Mouse (Mus musculus) MEL (cell line): ENCODE data around the gene Myl6b. TPM values are rescaled to one million over a fixed set of nuclear protein-coding genes. Genes with fewer than 3 reads are reported as not detected.

Experiments
- DNase-seq: peaks from one replicate; pipeline ENCODE4 v3.0.0; 2011; ENCODE audit warnings: low read depth, low spot score
- H3K27ac ChIP-seq: 2 replicates; pipeline ENCODE4 v1.5.1; 2012; ENCODE audit warnings: low read depth, mild to moderate bottlenecking, control low read depth, low read length, moderate library complexity; ENCODE audit not compliant: control insufficient read depth
- H3K27me3 ChIP-seq, 2 experiments: fragments of 150-350 bp in 1 of 2; sonication (generic) in 1 of 2; 2 replicates each; pipeline ENCODE4 v1.6.1; 2012; ENCODE audit warnings: low read length in 2 of 2, mild to moderate bottlenecking in 2 of 2, improper control_type of control experiment in 1 of 2, moderate library complexity in 1 of 2; ENCODE audit not compliant: insufficient read depth in 2 of 2, control insufficient read depth in 1 of 2
- H3K36me3 ChIP-seq, 2 experiments: 2 replicates each; pipeline ENCODE4 v1.6.1; 2012 to 2014; ENCODE audit warnings: low read length in 2 of 2, improper control_type of control experiment in 1 of 2, inconsistent platforms in 1 of 2, mild to moderate bottlenecking in 1 of 2; ENCODE audit not compliant: insufficient read depth in 2 of 2, control insufficient read depth in 1 of 2
- H3K4me1 ChIP-seq, 2 experiments: fragments of 150-350 bp in 1 of 2; sonication (generic) in 1 of 2; 2 replicates each; pipeline ENCODE4 v1.6.1; 2012; ENCODE audit warnings: low read length in 2 of 2, improper control_type of control experiment in 1 of 2, mild to moderate bottlenecking in 1 of 2; ENCODE audit not compliant: insufficient read depth in 2 of 2, control insufficient read depth in 1 of 2
- H3K4me3 ChIP-seq, 2 experiments: fragments of 150-350 bp in 1 of 2; sonication (generic) in 1 of 2; 2 replicates each; pipeline ENCODE4 v1.5.1; 2012; ENCODE audit warnings: low read depth in 2 of 2, low read length in 2 of 2, mild to moderate bottlenecking in 2 of 2, moderate library complexity in 2 of 2, control low read depth in 1 of 2, improper control_type of control experiment in 1 of 2; ENCODE audit not compliant: control insufficient read depth in 1 of 2, insufficient read depth in 1 of 2
- H3K79me2 ChIP-seq: 2 replicates; pipeline ENCODE4 v1.6.1; 2012; ENCODE audit warnings: mild to moderate bottlenecking, low read length, moderate library complexity; ENCODE audit not compliant: control insufficient read depth, poor library complexity, insufficient read depth
- H3K9ac ChIP-seq: 2 replicates; pipeline ENCODE4 v1.6.1; 2012; ENCODE audit warnings: low read depth, mild to moderate bottlenecking, control low read depth, low read length, moderate library complexity; ENCODE audit not compliant: control insufficient read depth, poor library complexity, severe bottlenecking
- H3K9me3 ChIP-seq: fragments of 150-350 bp; sonication (generic); replicated peaks from 2 replicates; pipeline ENCODE4 v1.6.1; 2012; ENCODE audit warnings: mild to moderate bottlenecking, low read length, improper control_type of control experiment, moderate library complexity; ENCODE audit not compliant: insufficient read depth
- BHLHE40 ChIP-seq: IDR thresholded peaks from 2 replicates; pipeline ENCODE4 v1.6.1; 2012; ENCODE audit warnings: low read depth, mild to moderate bottlenecking, inconsistent platforms, low read length, improper control_type of control experiment, borderline replicate concordance
- CHD1 ChIP-seq: IDR thresholded peaks from 2 replicates; pipeline ENCODE4 v1.6.1; 2012; ENCODE audit warnings: low read depth, mild to moderate bottlenecking, inconsistent platforms, low read length, improper control_type of control experiment
- CHD2 ChIP-seq: IDR thresholded peaks from 2 replicates; pipeline ENCODE4 v1.6.1; 2011; ENCODE audit warnings: low read length, improper control_type of control experiment
- CTCF ChIP-seq, 3 experiments: IDR thresholded peaks in 2 of 3; conservative IDR thresholded peaks in 1 of 3; 2 replicates each; pipeline ENCODE4 v1.5.1; 2011 to 2012; ENCODE audit warnings: low read length in 3 of 3, low read depth in 2 of 3, mild to moderate bottlenecking in 2 of 3, improper control_type of control experiment in 1 of 3, inconsistent platforms in 1 of 3, mixed read lengths in 1 of 3, moderate library complexity in 1 of 3; ENCODE audit not compliant: control insufficient read depth in 1 of 3, insufficient read depth in 1 of 3, poor library complexity in 1 of 3, severe bottlenecking in 1 of 3
- E2F4 ChIP-seq: IDR thresholded peaks from 2 replicates; pipeline ENCODE4 v1.6.1; 2011; ENCODE audit warnings: low read depth, low read length, improper control_type of control experiment, borderline replicate concordance
- ELF1 ChIP-seq: IDR thresholded peaks from 2 replicates; pipeline ENCODE4 v1.6.1; 2014; ENCODE audit warnings: low read depth, mild to moderate bottlenecking, inconsistent platforms, low read length, improper control_type of control experiment, moderate library complexity
- EP300 ChIP-seq, 2 experiments: IDR thresholded peaks; 2 replicates each; pipeline ENCODE4 v1.6.1; 2011; ENCODE audit warnings: improper control_type of control experiment in 2 of 2, low read length in 2 of 2, low read depth in 1 of 2, mild to moderate bottlenecking in 1 of 2
- ETS1 ChIP-seq: IDR thresholded peaks from 2 replicates; pipeline ENCODE4 v1.6.1; 2012; ENCODE audit warnings: low read depth, mild to moderate bottlenecking, inconsistent platforms, low read length, improper control_type of control experiment, moderate library complexity
- GABPA ChIP-seq: IDR thresholded peaks from 2 replicates; pipeline ENCODE4 v1.6.1; 2012; ENCODE audit warnings: low read depth, mild to moderate bottlenecking, inconsistent platforms, low read length, improper control_type of control experiment, moderate library complexity
- GATA1 ChIP-seq: IDR thresholded peaks from 2 replicates; pipeline ENCODE4 v1.6.1; 2011; ENCODE audit warnings: low read depth, low read length, improper control_type of control experiment
- HCFC1 ChIP-seq: IDR thresholded peaks from 2 replicates; pipeline ENCODE4 v1.6.1; 2012; ENCODE audit warnings: low read depth, mild to moderate bottlenecking, inconsistent platforms, low read length, improper control_type of control experiment, moderate library complexity
- JUND ChIP-seq: IDR thresholded peaks from 2 replicates; pipeline ENCODE4 v1.6.1; 2011; ENCODE audit warnings: low read depth, mild to moderate bottlenecking, improper control_type of control experiment, low read length
- KAT2A ChIP-seq: conservative IDR thresholded peaks from 2 replicates; pipeline ENCODE4 v1.6.1; 2012; ENCODE audit warnings: low read depth, low read length, improper control_type of control experiment, inconsistent platforms
- MAFK ChIP-seq: IDR thresholded peaks from 2 replicates; pipeline ENCODE4 v1.6.1; 2011; ENCODE audit warnings: low read depth, mild to moderate bottlenecking, low read length, improper control_type of control experiment, borderline replicate concordance
- MAX ChIP-seq: IDR thresholded peaks from 2 replicates; pipeline ENCODE4 v1.6.1; 2011; ENCODE audit warnings: low read length, improper control_type of control experiment
- MAZ ChIP-seq: IDR thresholded peaks from 2 replicates; pipeline ENCODE4 v1.6.1; 2012; ENCODE audit warnings: low read depth, mild to moderate bottlenecking, inconsistent platforms, low read length, improper control_type of control experiment
- MXI1 ChIP-seq: IDR thresholded peaks from 2 replicates; pipeline ENCODE4 v1.6.1; 2011; ENCODE audit warnings: mild to moderate bottlenecking, low read depth, low read length, improper control_type of control experiment
- MYB ChIP-seq: IDR thresholded peaks from 2 replicates; pipeline ENCODE4 v1.6.1; 2011; ENCODE audit warnings: mild to moderate bottlenecking, low read depth, low read length, improper control_type of control experiment
- MYC ChIP-seq: IDR thresholded peaks from 2 replicates; pipeline ENCODE4 v1.6.1; 2011; ENCODE audit warnings: low read depth, mild to moderate bottlenecking, low read length, improper control_type of control experiment, moderate library complexity
- NELFE ChIP-seq: IDR thresholded peaks from 2 replicates; pipeline ENCODE4 v1.6.1; 2011; ENCODE audit warnings: low read depth, low read length, improper control_type of control experiment
- NRF1 ChIP-seq: IDR thresholded peaks from 2 replicates; pipeline ENCODE4 v1.6.1; 2014; ENCODE audit warnings: low read depth, mild to moderate bottlenecking, inconsistent platforms, low read length, improper control_type of control experiment, moderate library complexity; ENCODE audit not compliant: poor library complexity, insufficient read depth, severe bottlenecking
- POLR2A ChIP-seq, 2 experiments: IDR thresholded peaks; 2 replicates each; pipeline ENCODE4 v1.6.1; 2011 to 2012; ENCODE audit warnings: low read length in 2 of 2, mild to moderate bottlenecking in 2 of 2, control low read depth in 1 of 2, improper control_type of control experiment in 1 of 2, low read depth in 1 of 2, moderate library complexity in 1 of 2; ENCODE audit not compliant: control insufficient read depth in 1 of 2, insufficient read depth in 1 of 2, poor library complexity in 1 of 2
- POLR2AphosphoS2 ChIP-seq: IDR thresholded peaks from 2 replicates; pipeline ENCODE4 v1.6.1; 2011; ENCODE audit warnings: low read length, improper control_type of control experiment
- RAD21 ChIP-seq: IDR thresholded peaks from 2 replicates; pipeline ENCODE4 v1.6.1; 2011; ENCODE audit warnings: mild to moderate bottlenecking, low read depth, low read length, improper control_type of control experiment
- RCOR1 ChIP-seq: IDR thresholded peaks from 2 replicates; pipeline ENCODE4 v1.6.1; 2012; ENCODE audit warnings: low read depth, mild to moderate bottlenecking, inconsistent platforms, low read length, improper control_type of control experiment
- SIN3A ChIP-seq: IDR thresholded peaks from 2 replicates; pipeline ENCODE4 v1.6.1; 2012; ENCODE audit warnings: low read length, improper control_type of control experiment, inconsistent platforms
- SMC3 ChIP-seq: IDR thresholded peaks from 2 replicates; pipeline ENCODE4 v1.6.1; 2011; ENCODE audit warnings: low read depth, low read length, improper control_type of control experiment
- TAL1 ChIP-seq: IDR thresholded peaks from 2 replicates; pipeline ENCODE4 v1.6.1; 2012; ENCODE audit warnings: mild to moderate bottlenecking, inconsistent platforms, low read length, moderate library complexity, mixed read lengths
- TBP ChIP-seq: IDR thresholded peaks from 2 replicates; pipeline ENCODE4 v1.8.0; 2011; ENCODE audit warnings: low read depth, low read length, improper control_type of control experiment
- TCF12 ChIP-seq: IDR thresholded peaks from 2 replicates; pipeline ENCODE4 v1.6.1; 2014; ENCODE audit warnings: low read depth, mild to moderate bottlenecking, inconsistent platforms, low read length, improper control_type of control experiment, moderate library complexity
- UBTF ChIP-seq: IDR thresholded peaks from 2 replicates; pipeline ENCODE4 v1.6.1; 2012; ENCODE audit warnings: low read depth, mild to moderate bottlenecking, inconsistent platforms, low read length, improper control_type of control experiment, moderate library complexity, borderline replicate concordance; ENCODE audit not compliant: insufficient read depth
- USF1 ChIP-seq: IDR thresholded peaks from 2 replicates; pipeline ENCODE4 v1.6.1; 2014; ENCODE audit warnings: low read depth, mild to moderate bottlenecking, inconsistent platforms, low read length, improper control_type of control experiment, moderate library complexity
- USF2 ChIP-seq, 2 experiments: IDR thresholded peaks; 2 replicates each; pipeline ENCODE4 v1.6.1; 2011 to 2012; ENCODE audit warnings: improper control_type of control experiment in 2 of 2, low read length in 2 of 2, borderline replicate concordance in 1 of 2, inconsistent platforms in 1 of 2, low read depth in 1 of 2, mild to moderate bottlenecking in 1 of 2; ENCODE audit not compliant: insufficient read depth in 1 of 2
- ZC3H11A ChIP-seq: IDR thresholded peaks from 2 replicates; pipeline ENCODE4 v1.6.1; 2012; ENCODE audit warnings: low read depth, mild to moderate bottlenecking, inconsistent platforms, low read length, improper control_type of control experiment
- ZKSCAN1 ChIP-seq: IDR thresholded peaks from 2 replicates; pipeline ENCODE4 v1.6.1; 2012; ENCODE audit warnings: low read depth, mild to moderate bottlenecking, inconsistent platforms, low read length, improper control_type of control experiment, moderate library complexity
- ZMIZ1 ChIP-seq: IDR thresholded peaks from 2 replicates; pipeline ENCODE4 v1.6.1; 2012; ENCODE audit warnings: low read depth, mild to moderate bottlenecking, inconsistent platforms, low read length, improper control_type of control experiment, moderate library complexity
- polyA plus RNA-seq, 2 experiments: library from polyadenylated mRNA; stranded (reverse) in 1 of 2; unstranded in 1 of 2; fragments of >175 nt in 1 of 2; fragments of >200 nt in 1 of 2; gene quantifications; 2 replicates each; pipeline versions ENCODE4 v1.2.1 to v1.2.4; 2012; ENCODE audit warnings: low replicate concordance in 2 of 2, low read depth in 1 of 2; ENCODE audit not compliant: insufficient read length in 2 of 2, insufficient read depth in 1 of 2, missing spikeins in 1 of 2
- total RNA-seq: library from RNA; depleted of rRNA; stranded (reverse); fragments of 300-350 nt; gene quantifications from 2 replicates; pipeline ENCODE4 v1.2.3, GENCODE M21; 2012

Myl6b gene
- total and polyA plus RNA-seq, 3 experiments, result 1.8 to 18.8 TPM; not detected in 1

DNA sequence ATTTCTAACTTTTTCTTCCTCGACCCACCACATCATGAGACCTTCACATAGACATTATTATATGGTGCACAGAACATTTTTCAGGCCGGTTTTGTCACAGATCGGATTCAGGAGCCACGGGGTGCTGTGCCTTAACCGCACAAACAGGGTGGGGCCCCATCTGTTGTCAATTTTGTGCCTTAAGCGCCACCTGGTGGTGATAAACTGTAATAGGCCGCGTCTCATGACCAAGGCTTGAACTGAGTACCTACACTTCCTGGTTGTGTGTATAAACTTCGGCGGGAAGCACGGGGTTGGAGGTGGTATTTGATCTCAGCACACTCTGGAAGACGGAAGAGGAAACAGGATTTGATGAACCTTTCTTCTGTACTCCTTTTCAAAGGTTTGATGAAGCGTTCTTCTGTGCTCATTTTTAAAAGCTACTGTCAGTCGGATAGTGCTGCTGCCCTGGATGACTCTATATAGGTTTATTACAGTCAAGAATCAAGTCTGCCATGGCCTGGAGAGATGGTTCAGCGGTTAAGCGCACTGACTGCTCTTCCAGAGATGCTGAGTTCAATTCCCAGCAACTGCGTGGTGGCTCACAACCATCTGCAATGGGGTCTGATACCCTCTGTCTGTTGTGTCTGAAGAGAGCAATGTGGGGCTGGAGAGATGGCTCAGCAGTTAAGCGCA is 37.9 kb upstream of the Myl6b start:
- Histone ChIP-seq H3K79me2 (no peaks in the 10 kb centered on the region), H3K4me1 (peaks cover 0 to 11% of the 10 kb centered on the region in 2 experiments; a peak in 2 of 4 replicates), H3K27me3 (no peaks in the 10 kb centered on the region), H3K27ac (peak overlapping the region; percentile 80), H3K9ac (peak overlapping the region; percentile 64), H3K9me3 (no peaks in the 10 kb centered on the region), H3K36me3 (peaks cover 0 to 6% of the 10 kb centered on the region in 2 experiments; a peak in 2 of 4 replicates), H3K4me3 (peak overlapping the region; percentile 44 to 58)
- DNase-seq, result peak; percentile 99
- TF ChIP-seq USF2 (IDR thresholded peaks at IDR 0.05; ENCODE audit: borderline replicate concordance in 1 of 2, insufficient read depth in 1 of 2, low read depth in 1 of 2, low read length in 2 of 2) (no peak), UBTF (no peak), MXI1 (peak; percentile 88), GATA1 (no peak), USF1 (peak; percentile 74), RCOR1 (peak; percentile 65; the same call in 1 of the 2 replicates), MYB (peak; percentile 35; the same call in 1 of the 2 replicates), KAT2A (no peak), HCFC1 (peak; percentile 70), NRF1 (no peak), EP300 (IDR thresholded peaks at IDR 0.05; ENCODE audit: low read depth in 1 of 2, low read length in 2 of 2) (peak; percentile 5 to 60; a peak in 2 of 4 replicates), BHLHE40 (peak; percentile 46), CTCF (IDR thresholded peaks at IDR 0.05 in 2 of 3, conservative IDR thresholded peaks at IDR 0.05 in 1 of 3; ENCODE audit: control insufficient read depth in 1 of 3, insufficient read depth in 1 of 3, low read depth in 2 of 3, low read length in 3 of 3, poor library complexity in 1 of 3, severe bottlenecking in 1 of 3) (peak in 2 of 3 experiments; percentile 79 to 84), ZC3H11A (peak; percentile 92), ETS1 (peak; percentile 76), E2F4 (peak; percentile 93), SMC3 (peak; percentile 95), MYC (peak; percentile 87), TCF12 (peak; percentile 58; the same call in 1 of the 2 replicates), CHD2 (no peak; the same call in 1 of the 2 replicates), NELFE (peak; percentile 64; the same call in 1 of the 2 replicates), POLR2AphosphoS2 (no peak), CHD1 (no peak), SIN3A (peak; percentile 96), ELF1 (peak; percentile 97), RAD21 (peak; percentile 97), MAZ (peak; percentile 97), ZKSCAN1 (no peak), ZMIZ1 (peak; percentile 87), POLR2A (IDR thresholded peaks at IDR 0.05; ENCODE audit: control insufficient read depth in 1 of 2, insufficient read depth in 1 of 2, low read depth in 1 of 2, low read length in 2 of 2, poor library complexity in 1 of 2) (peak in 1 of 2 experiments; percentile 51; a peak in 2 of 4 replicates), JUND (0 out of 2 replicates have a peak, but pooled peaks have one; percentile 58), MAX (peak; percentile 89), TAL1 (no peak), TBP (peak; percentile 89), GABPA (no peak), MAFK (no peak)
